Mouse (Mus musculus) R1 (cell line): ENCODE measurements around the gene Znhit3.
A peak's percentile ranks its signal among the peaks of the same experiment; 100 is the strongest.

ENCODE experiments used
- DNase-seq: peaks from one replicate; pipeline ENCODE4 v3.0.0-alpha.2; 2018; ENCODE audit warnings: low read depth, low spot score

The Znhit3 gene

GRCm38 (mm10) chr11:84916053-84916702 is at the start of gene Znhit3:
Znhit3 (minus strand) TSS chr11:84916366.
- peak; percentile 96 for DNase-seq

GRCm38 (mm10) chr11:84963556-84963955 is 47.4 kb upstream of the Znhit3 start:
- DNase-seq, result no peak

GRCm38 (mm10) chr11:84962536-84962935 is 46.4 kb upstream of the Znhit3 start:
- DNase-seq, result no peak

- no peak for DNase-seq
These were observed 45.4 kb upstream of the Znhit3 start for GRCm38 (mm10) chr11:84961571-84961970.

- DNase-seq, result no peak
These were observed 44.6 kb upstream of the Znhit3 start for GRCm38 (mm10) chr11:84960780-84961179.

- no peak for DNase-seq
These were observed 44.1 kb upstream of the Znhit3 start for GRCm38 (mm10) chr11:84960291-84960690.

- DNase-seq, result no peak
These were observed 43.6 kb upstream of the Znhit3 start for GRCm38 (mm10) chr11:84959701-84960181.

- DNase-seq, result no peak
These were observed 43.0 kb upstream of the Znhit3 start for GRCm38 (mm10) chr11:84959181-84959580.

GRCm38 (mm10) chr11:84958271-84958630 is 42.1 kb upstream of the Znhit3 start:
- no peak for DNase-seq

- DNase-seq, result peak; percentile 64
These were observed 41.6 kb upstream of the Znhit3 start, which contains the start of gene Car4 for GRCm38 (mm10) chr11:84957591-84958270. Car4 (plus strand) TSS chr11:84957786.

GRCm38 (mm10) chr11:84957171-84957570 is 41.0 kb upstream of the Znhit3 start:
- no peak for DNase-seq

GRCm38 (mm10) chr11:84956400-84956799 is 40.2 kb upstream of the Znhit3 start:
- DNase-seq, result no peak

GRCm38 (mm10) chr11:84952611-84953010 is 36.4 kb upstream of the Znhit3 start:
- DNase-seq, result no peak

GRCm38 (mm10) chr11:84948526-84948925 is 32.4 kb upstream of the Znhit3 start:
- DNase-seq, result no peak

GRCm38 (mm10) chr11:84948114-84948513 is 31.9 kb upstream of the Znhit3 start:
- peak; percentile 70 for DNase-seq

- no peak for DNase-seq
These were observed 31.0 kb upstream of the Znhit3 start for GRCm38 (mm10) chr11:84947206-84947605.

GRCm38 (mm10) chr11:84945841-84946240 is 29.7 kb upstream of the Znhit3 start:
- peak; percentile 24 for DNase-seq

- DNase-seq, result peak; percentile 96
These were observed 28.7 kb upstream of the Znhit3 start for GRCm38 (mm10) chr11:84944639-84945435.

- DNase-seq, result peak; percentile 96
These were observed 27.8 kb upstream of the Znhit3 start for GRCm38 (mm10) chr11:84943948-84944347.

GRCm38 (mm10) chr11:84940140-84940539 is 24.0 kb upstream of the Znhit3 start:
- DNase-seq, result no peak

- DNase-seq, result no peak
These were observed 23.4 kb upstream of the Znhit3 start for GRCm38 (mm10) chr11:84939508-84940053.

GRCm38 (mm10) chr11:84932261-84932660 is 16.1 kb upstream of the Znhit3 start:
- DNase-seq, result peak; percentile 76
